Mouse (Mus musculus) layer of hippocampus, adult 11-12 months (tissue): Measurements from ENCODE around the gene Tox4.
"Not testable (repeated sequence)": the region's sequence is repeated elsewhere in the genome, so short reads cannot be mapped to it uniquely, and the experiment has no call there.

Experiments used
- DNase-seq: peaks from one replicate; pipeline ENCODE4 v3.0.0; 2022; ENCODE audit warnings: low spot score

Gene Tox4

DNA sequence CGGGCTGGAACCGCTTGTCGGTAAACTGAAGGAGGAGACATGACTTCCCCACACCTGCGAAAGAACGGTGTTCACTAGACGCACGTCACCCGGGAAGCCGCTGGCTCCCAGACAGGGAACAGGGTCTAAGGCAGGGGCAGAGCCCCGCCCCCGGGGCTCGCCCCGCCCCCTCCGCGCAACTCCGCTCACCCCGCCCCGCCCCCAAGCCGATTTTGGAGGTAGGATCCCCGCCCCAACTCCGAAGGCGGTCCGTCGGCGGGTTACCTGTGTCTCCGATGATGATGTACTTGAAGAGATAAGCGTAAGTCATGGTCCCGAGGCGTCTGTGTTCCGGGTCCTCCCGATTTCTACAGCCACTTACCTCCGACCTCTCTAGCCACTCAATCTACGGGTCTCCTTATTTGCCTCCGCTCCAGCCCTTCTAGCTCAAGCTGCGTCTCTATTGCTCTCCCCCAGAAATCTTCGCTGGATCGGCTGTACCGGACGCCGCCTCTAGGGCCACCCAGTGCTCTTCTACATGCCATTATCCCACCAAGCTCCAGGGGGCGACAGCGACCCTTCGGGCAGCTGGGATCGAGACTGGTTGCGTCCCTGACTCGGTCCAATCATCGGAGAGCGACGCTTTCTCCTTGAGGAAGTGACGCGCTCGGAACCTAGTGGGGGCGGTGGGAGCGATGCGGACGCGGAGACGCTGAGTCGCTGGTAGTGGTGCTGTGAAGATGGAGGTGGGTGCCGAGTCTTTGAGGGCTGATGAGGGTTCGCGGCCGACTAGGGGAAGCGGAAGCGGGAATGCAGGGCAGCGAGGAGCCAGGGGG, at the start of gene Tox4, which contains the start of gene Rab2b:
Gene Tox4 (plus strand): TSS at position 215 of the 815 bp plus-strand sequence.
Gene Rab2b (minus strand): TSS at position 614 of the 815 bp plus-strand sequence.
- peak; percentile 98 for DNase-seq

DNA sequence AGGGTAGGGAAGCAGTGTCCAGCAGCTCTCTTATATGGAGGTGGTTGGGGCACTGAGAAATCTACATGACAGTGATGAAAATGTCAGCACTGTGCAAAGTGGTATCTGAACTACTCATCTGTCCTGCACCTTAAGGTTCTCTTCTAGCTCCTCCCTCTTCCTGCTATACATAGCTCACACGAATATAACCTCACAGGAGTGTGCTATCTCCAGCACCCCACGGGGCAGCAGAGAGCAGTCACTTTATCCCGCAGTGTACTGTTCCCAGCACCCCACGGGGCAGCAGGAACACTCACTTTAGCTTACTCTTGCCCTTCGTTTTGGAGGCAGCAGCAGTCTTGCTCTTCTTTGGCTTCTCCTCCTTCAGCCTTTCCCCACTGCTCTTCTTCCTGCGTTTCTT, 46.7 kb upstream of the Tox4 start:
- no peak for DNase-seq

DNA sequence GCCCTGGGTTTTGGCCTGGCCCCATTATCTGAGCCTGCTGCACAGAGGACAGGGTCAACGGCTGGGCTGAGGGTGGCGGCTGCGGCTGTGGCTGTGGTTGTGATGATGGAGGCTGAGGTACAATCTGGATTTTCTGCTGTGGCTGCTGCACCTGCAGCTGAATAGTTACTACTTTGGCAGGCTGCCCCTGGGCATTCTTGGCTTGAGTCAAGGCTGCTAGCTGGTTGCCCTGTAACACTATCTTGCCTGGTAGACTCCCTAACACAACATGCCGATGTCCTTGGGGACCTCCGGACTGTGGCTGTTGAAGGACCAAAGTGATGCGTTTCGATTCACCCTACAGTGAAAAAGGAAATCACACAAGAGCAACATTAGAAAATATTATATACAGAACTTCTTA, 43.8 kb upstream of the Tox4 start:
- DNase-seq = no peak

DNA sequence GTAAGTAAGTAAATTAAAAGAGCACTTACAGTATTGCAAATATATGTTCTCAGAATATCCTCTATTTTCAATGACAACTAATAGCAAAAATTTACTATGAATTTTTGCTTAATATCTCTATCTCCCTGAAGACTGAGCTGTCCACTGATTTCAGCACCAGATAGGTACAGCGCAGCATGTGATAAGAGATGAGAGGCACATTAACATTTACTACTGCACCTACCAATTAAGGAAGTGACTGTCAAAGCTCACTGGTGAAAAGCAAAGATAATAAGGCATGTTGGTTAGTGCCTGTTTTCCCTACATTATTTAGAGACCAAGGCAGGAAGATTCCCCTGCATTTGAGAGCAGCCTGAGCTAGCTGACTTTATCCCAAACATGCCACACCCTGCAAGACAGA, 42.7 kb upstream of the Tox4 start:
- no peak for DNase-seq

DNA sequence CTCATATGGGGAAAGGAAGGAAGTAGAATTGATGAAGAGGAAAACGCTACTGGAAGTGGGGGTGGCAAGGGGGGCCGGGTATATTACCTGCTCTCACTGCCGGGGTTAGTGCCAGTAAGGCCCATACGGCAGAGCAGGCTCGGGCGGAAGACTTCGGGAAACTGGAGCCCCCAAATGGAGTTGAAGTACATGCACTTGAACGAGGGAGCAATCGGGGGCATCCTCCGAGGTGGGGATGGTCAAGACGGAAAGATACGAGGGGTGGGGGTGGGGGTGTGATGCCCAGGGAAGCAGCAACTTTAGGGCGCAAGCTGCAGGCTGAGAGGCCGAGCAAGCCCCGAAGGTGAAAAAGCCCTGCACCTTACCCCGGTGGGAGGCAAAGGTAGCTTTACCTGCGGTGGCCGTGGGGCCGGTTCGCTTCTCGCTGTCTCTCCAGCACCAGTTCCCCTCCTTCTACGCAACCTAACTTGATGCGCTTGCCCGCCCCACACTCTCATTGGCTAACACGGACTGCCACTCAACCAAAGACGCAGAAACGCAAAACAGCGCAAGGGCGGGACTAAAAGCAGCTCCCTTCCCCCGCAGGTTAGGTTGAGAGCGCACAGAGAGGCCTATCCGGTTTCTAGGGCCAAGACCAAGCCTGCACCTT, 34.8 kb upstream of the Tox4 start:
- peak; percentile 100 for DNase-seq

DNA sequence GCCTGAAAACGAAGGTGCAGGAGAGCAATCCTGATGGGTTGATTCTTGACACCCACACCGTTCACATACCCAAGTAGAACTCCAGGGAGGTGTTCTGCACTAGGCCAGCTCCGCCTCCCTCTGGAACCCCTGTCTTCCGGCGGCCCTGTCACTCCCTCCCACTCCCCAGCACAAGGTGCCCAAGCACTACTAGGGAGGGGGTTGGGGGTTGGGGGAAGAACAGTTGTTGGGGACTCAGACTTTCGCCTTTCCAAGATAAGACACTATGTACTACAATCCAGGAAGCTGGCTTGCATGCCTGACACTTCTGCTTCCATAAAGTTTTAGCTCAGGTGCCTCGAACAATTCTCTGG, 34.3 kb upstream of the Tox4 start:
- DNase-seq = no peak

DNA sequence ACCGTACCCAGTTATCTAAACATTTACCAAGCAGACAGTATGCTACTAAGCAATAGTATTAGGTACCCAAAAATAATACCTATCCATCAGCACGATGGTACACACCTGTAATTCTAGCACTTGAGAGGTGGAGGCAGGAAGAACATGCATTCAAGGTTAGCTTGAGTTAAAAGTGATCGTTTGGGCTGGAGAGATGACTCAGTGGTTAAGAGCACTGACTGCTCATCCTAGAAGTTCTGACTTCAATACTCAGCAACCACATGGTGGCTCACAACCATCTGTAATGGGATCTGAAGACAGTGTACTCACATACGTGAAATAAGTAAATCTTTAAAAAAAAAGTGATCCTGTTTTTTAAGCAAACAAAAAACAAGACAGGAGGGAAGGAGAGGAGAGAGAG, 32.8 kb upstream of the Tox4 start:
- no peak for DNase-seq

DNA sequence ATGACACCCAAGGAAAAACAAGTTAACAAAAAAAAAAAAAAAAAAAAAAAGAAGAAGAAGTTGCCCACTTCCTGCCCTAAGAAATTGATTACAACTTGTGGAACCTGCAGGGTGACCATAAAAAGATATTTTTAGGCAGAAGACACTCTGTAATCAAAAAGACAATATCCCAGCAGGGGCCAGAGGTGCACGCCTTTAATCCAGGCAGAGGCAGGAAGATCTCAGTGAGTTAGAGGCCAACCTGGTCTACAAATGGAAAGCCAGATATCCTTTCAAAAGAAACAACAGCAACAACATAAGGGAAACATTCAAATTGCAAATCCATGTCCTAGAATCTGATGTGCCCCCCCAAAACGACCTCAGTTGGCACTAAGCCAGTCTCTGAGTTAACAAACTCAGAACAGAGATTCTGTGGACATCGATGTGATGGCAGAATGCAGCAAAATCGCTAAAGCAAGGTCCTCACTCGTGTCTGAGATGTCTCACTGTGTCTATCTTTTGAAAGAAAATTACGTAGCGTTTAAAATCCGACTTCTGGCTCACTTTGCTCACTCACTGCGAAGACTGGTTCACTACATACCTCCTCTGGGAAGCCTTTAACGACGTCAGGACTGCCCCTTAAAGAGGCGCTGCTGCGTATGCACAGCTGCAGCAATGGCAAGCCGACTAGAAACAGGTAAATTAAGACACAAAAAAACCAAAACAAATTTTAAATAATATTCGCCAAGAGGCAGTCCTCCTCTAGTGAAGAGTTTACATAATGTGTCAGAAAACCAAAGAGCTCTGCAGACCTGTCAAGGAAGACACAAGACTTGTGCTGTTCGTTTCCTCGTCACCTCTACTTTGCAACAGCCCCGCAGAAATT, 22.4 kb upstream of the Tox4 start:
- no peak for DNase-seq

DNA sequence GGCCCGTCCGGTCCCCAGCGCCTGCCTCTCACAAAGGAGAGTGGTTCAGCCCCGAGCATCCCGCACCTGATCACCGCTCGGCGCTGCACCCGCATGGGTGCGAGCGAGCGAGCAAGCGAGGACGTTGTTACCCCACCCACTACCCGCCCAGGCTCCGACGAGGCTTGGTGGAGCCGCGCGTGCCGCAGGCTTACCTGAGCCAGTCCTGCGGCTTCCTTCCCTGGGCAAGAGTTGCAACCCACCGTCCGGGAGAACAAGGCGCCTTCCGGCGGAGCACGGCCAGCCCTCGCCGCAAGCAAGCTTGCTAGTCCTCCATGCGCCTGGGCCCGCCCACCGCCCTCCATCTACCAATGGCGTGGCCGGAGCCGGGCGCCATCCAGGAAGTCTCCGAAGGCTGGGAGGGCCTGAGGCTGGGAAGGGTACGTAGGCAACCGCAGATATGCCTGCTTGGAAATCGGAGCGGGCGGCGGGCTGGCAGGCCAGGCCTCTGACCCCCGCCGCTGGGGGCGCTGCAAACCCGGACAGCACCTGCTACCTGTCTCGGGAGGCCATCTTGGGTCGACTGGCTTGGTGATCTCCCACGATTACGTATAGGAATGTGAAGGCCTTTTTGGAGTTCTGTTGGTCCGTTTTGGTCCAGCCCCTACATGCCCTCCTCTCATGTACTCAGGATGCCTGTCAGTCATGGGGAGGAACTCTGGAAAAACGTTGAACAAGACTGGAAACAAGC, 21.3 kb upstream of the Tox4 start, which contains the start of gene Chd8:
Gene Chd8 (minus strand): TSS at position 297 of the 730 bp plus-strand sequence.
- peak; percentile 98 for DNase-seq

DNA sequence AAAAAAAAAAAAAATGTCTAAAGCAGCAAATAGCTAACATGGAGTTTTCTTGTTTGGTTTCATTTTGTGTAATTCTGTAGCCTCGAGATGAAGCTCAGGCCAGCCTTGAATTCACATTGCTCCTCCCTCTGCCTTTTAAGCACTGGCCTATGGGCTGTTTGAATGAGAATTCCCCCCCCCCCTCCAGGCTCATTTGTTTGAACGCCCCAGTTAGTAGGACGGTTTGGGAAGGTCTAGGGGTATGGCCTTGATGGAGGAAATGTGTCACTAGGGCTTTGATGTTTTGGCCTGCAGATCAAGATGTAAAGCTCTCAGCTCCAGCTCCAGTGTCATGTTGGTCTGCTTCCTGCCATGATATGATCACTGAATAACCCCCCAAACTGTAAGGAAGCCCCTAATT, 6.2 kb upstream of the Tox4 start:
- no peak for DNase-seq

DNA sequence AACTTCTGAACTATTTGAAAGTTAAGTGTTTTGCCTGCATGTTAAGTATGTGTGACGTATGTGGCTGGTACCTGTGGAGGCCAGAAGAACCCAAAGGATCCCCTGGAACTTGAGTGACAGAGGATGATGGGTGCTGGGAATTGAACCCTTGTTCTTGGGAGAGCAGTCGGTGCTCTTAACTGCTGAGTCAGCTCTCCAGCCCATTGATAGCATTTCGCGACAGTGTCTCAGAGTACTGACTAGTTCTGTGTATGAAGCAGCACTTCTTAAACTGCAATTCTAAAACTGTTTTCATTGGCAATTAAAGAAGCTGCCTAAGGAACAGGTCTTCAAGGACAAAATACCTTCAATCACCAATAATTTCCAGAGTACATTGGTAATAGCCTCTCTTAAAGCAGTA, 1.7 kb upstream of the Tox4 start:
- DNase-seq = no peak

DNA sequence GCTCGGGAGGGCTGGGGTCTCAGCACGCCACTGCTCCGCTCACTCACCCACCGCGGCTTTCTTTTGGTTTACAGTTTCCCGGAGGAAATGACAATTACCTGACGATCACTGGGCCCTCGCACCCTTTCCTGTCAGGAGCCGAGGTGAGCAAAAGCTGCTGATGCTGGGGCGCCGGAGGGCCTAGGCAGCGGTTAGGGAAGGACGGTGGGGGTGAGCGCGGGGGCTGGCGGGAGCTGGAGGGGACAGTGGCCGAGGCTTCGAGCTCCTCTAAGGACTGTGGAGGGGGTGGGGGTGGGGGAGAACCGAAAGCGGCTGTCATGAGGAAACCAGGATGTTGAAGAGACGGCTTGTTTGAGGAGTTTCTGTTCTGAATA, 788 bp downstream of the Tox4 start:
- DNase-seq = no peak

DNA sequence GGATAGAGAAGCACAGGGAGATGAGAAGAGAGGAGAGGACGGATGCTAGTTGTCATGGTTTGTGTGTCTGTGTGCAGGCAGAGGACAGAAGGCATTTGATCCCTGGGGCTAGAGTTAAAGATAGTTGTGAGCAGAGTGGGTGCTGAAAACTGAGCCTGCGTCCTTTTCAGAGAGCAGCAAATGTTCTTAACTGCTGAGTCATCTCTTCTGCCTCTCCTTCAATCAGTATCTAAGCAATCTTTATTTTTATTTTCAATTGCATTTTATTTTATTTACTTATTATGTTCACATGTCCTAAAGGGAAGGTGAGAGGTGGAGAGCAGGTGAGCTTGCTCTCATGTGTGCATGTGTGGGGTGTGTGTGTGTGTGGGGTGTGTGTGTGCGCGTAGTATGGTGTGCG, 4.7 kb downstream of the Tox4 start:
- no peak for DNase-seq

DNA sequence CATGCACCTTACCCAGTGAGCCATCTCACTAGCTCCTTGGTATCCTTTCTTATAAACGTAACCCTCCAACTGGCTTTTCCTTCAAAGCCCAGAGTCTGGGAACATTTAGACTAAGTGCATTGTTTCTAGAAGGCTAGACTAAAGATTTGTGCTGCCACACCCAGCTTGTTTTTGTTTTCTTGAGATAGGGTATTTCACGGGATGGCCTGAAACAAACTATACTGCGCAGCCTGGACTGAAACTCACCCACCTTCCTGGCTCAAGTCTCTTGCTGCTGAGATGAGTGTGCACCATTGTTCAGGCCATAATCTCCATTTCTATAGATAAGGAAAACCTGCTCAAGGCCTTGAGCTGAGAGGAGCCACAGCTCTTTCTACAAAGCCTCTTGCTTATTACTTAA, 5.2 kb downstream of the Tox4 start:
- no peak for DNase-seq

DNA sequence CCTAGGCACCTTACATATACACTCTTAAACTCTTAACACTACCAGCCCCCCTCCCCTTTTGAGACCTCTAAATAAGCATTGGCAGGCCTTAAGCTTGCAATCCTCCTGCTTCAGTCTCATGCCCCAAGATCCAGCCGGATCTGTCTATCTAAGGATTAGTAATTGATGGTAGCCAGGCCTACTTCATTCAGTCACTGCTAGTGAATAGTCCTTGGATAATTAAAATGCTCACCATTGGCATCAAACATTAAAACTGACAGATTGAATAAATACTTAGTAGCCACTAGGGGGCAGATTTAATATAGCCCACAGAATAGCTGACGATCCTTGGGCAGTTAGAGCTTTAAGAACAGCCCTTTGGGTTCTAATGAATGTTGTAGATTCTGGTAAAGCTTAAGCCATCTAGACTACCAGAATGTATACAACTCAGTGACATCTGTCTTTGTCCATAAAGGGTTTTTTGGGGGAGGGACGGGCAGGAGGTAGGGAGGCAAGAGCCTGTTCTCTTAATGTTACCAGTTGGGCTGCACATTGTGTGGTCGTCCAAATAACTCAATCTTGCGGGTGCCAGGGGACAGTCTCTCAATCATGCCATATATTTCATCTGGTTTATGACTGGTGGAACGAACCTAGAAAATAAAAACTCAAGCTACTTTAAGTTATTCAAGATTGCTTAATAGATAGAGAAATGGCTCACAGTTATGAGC, 16.8 kb downstream of the Tox4 start:
- no peak for DNase-seq

DNA sequence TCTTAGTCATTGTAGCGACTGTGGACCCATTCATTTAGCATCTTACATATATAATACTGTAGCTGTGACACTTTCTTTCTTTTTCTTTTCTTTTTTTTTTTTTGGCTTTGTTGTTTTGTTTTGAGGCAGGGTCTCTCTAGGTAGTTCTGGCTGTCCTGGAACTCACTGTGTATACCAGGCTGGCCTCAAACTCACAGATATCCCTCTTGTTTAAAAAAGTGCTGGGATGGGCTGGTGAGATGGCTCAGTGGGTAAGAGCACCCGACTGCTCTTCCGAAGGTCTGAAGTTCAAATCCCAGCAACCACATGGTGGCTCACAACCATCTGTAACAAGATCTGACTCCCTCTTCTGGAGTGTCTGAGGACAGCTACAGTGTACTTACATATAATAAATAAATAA, 24.6 kb downstream of the Tox4 start:
- not testable (repeated sequence) for DNase-seq

DNA sequence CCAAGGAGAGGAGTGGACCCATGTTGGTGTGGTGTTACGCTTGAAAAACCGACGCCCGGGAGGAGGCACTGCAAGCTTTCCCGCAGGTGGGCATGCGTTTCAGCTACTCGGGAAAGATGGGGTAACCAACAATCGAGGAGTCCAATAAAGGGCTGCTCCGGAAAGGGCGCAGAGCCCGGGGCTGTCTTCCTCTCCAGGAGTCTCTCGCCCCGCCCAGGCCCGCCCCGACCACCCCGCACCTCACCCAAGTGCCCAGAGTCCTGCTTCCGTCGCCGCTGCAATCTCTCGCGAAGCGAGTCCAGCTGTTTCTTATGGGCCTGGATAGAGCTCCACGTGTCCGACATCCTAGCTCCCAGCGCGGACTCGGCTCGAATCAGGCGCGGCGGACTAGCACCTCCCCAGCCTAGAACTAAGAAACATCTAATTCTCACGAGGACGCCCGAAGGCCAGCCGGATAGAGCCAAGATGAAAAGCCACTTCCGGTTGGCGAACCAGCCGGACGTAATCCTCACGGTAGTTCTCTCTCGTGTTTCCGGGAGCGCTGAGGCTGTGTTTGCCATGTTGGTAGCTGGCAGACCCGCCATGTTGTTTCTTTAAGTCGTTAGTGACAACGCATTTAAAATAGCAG, 25.8 kb downstream of the Tox4 start, which contains the start of gene Mettl3:
Gene Mettl3 (minus strand): TSS at position 485 of the 628 bp plus-strand sequence.
- peak; percentile 94 for DNase-seq

DNA sequence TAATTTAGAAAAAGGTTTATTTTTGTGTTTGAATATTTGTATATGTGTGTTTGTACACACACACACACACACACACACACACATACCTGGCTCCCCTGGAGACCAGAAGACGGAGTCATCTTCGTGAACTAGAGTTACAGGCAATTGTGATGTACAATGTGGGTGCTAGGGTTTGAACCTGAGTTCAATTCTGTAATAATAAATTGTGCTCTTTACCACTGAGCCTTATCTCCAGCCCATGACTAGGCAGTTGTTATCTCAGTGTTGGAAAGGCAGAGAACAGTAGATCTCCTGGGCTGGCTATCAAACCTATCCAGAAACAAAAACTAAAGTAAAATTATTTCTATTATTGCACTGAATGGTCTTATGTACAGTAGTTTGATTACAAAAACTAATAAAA, 27.2 kb downstream of the Tox4 start:
- no peak for DNase-seq

DNA sequence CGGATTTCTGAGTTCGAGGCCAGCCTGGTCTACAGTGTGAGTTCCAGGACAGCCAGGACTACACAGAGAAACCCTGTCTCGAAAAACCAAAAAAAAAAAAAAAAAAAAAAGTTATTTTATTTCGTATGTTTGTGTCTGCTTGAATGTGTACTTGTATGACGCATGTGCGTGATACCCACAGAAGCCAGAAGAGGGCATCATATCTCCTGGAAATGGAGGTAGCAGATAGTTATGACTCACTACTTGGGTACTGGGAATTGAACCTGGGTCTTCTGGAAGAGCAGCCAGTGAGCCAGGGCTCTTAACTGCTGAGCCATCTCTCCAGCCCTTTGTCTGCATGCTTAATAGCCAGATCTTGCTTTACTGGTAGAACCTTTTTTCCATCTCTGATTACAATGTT, 31.4 kb downstream of the Tox4 start:
- DNase-seq = not testable (repeated sequence)

DNA sequence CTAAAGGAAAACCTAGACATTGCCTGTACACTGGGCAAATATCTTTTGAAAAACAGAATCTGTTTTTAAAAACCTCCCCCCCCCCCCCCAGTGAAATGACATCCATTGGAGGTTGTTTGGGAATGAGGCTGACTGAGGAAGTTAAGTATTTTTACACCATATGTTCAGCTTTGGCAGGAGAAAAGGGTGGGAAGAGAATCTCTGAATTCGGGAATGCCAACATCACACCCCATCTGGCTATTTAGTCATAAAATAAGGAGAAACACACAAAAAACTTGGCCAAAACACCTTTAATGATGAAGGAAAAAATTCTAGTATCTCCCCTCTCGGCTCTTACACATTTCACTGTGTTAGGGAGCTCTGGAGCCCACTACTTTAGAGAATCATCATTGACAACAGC, 32.0 kb downstream of the Tox4 start:
- DNase-seq = no peak
